Mouse (Mus musculus) small intestine, adult 2 months (tissue): Measurements from ENCODE around the gene Orc5.

Experiments used
- CTCF ChIP-seq: fragments of 200-500 bp; IDR thresholded peaks from 2 replicates; pipeline ENCODE4 v1.5.1; 2012; ENCODE audit warnings: low read depth, mild to moderate bottlenecking, control low read depth, inconsistent platforms, low read length, moderate library complexity, mixed read lengths; ENCODE audit not compliant: insufficient replicate concordance, insufficient read length; ENCODE audit errors: extremely low read depth
- POLR2A ChIP-seq: fragments of 200-500 bp; IDR thresholded peaks from 2 replicates; pipeline ENCODE4 v1.6.1; 2012; ENCODE audit warnings: low read depth, mild to moderate bottlenecking, control low read depth, inconsistent platforms, low read length, moderate library complexity

- TF ChIP-seq POLR2A (no peak), CTCF (no peak)
Observed at GRCm38 (mm10) chr5:22578011-22578410, 27.8 kb upstream of the Orc5 start.
